Mouse (Mus musculus) CD4-positive helper T cell, adult 2 months (primary cell): ENCODE data around the gene Bbx.

Experiments used
- DNase-seq: peaks from one replicate; pipeline ENCODE4 v3.0.0-alpha.2; 2012; ENCODE audit warnings: low read depth, missing footprints, low spot score

Bbx gene

GRCm38 (mm10) chr16:50398564-50398963 lies 33.6 kb downstream of the Bbx start:
- no peak for DNase-seq

GRCm38 (mm10) chr16:50395928-50396612 lies 36.1 kb downstream of the Bbx start:
- DNase-seq = peak; percentile 26

- no peak for DNase-seq
These were observed 43.7 kb downstream of the Bbx start for GRCm38 (mm10) chr16:50388499-50388898.

- DNase-seq = no peak
These were observed 48.6 kb downstream of the Bbx start for GRCm38 (mm10) chr16:50383541-50383940.

- no peak for DNase-seq
These were observed 50.8 kb downstream of the Bbx start for GRCm38 (mm10) chr16:50381351-50381746.

- peak; percentile 64 for DNase-seq
These were observed 51.4 kb downstream of the Bbx start for GRCm38 (mm10) chr16:50380682-50381350.

GRCm38 (mm10) chr16:50380232-50380631 lies 52.0 kb downstream of the Bbx start:
- DNase-seq = no peak

- peak; percentile 65 for DNase-seq
These were observed 57.6 kb downstream of the Bbx start for GRCm38 (mm10) chr16:50374611-50375010.

- no peak for DNase-seq
These were observed 58.5 kb downstream of the Bbx start for GRCm38 (mm10) chr16:50373685-50374084.

- DNase-seq = peak; percentile 84
These were observed 59.6 kb downstream of the Bbx start for GRCm38 (mm10) chr16:50372543-50372942.

- DNase-seq = no peak
These were observed 60.7 kb downstream of the Bbx start for GRCm38 (mm10) chr16:50371460-50371859.

GRCm38 (mm10) chr16:50370423-50370822 lies 61.8 kb downstream of the Bbx start:
- DNase-seq = no peak

GRCm38 (mm10) chr16:50366556-50366955 lies 65.6 kb downstream of the Bbx start:
- no peak for DNase-seq

- peak; percentile 39 for DNase-seq
These were observed 67.8 kb downstream of the Bbx start for GRCm38 (mm10) chr16:50364189-50365059.

GRCm38 (mm10) chr16:50363443-50364188 lies 68.6 kb downstream of the Bbx start:
- no peak for DNase-seq

- no peak for DNase-seq
These were observed 71.6 kb downstream of the Bbx start for GRCm38 (mm10) chr16:50360631-50361030.

- no peak for DNase-seq
These were observed 102.5 kb downstream of the Bbx start for GRCm38 (mm10) chr16:50329684-50330083.

- DNase-seq = no peak
These were observed 107.4 kb downstream of the Bbx start for GRCm38 (mm10) chr16:50324746-50325145.

GRCm38 (mm10) chr16:50324292-50324691 lies 107.9 kb downstream of the Bbx start:
- DNase-seq = no peak

GRCm38 (mm10) chr16:50321368-50321767 lies 110.8 kb downstream of the Bbx start:
- DNase-seq = no peak

- DNase-seq = no peak
These were observed 113.9 kb downstream of the Bbx start for GRCm38 (mm10) chr16:50318255-50318654.
